Mouse (Mus musculus) forebrain, embryonic 10.5 days (tissue): ENCODE results near the gene Slc32a1. TPM values are rescaled to one million over a fixed set of nuclear protein-coding genes. Genes with fewer than 3 reads are reported as not detected.

Source experiments
- DNase-seq: peaks from one replicate; pipeline ENCODE4 v3.0.0-alpha.2; 2017; ENCODE audit warnings: low spot score; ENCODE audit errors: extremely low spot score
- H3K27ac ChIP-seq: fragments of 300-500 bp; sonication (generic); 2 replicates; pipeline ENCODE4 v1.5.1; 2016; ENCODE audit warnings: mild to moderate bottlenecking
- H3K27me3 ChIP-seq: fragments of 300-500 bp; sonication (generic); 2 replicates; pipeline ENCODE4 v1.6.1; 2016; ENCODE audit warnings: mild to moderate bottlenecking; ENCODE audit not compliant: poor library complexity, severe bottlenecking
- H3K36me3 ChIP-seq: fragments of 300-500 bp; sonication (generic); replicated peaks from 2 replicates; pipeline ENCODE4 v1.6.1; 2016; ENCODE audit warnings: mild to moderate bottlenecking, moderate library complexity
- H3K4me1 ChIP-seq: fragments of 300-500 bp; sonication (generic); 2 replicates; pipeline ENCODE4 v1.6.1; 2016
- H3K4me3 ChIP-seq: fragments of 300-500 bp; sonication (generic); 2 replicates; pipeline ENCODE4 v1.5.1; 2016; ENCODE audit warnings: mild to moderate bottlenecking, moderate library complexity
- H3K9me3 ChIP-seq: fragments of 300-500 bp; sonication (generic); 2 replicates; pipeline ENCODE4 v1.6.1; 2016; ENCODE audit warnings: mild to moderate bottlenecking, moderate library complexity
- WGBS: fragments of 180-500 bp; shearing (Covaris S2); methylation state at CpG from one replicate; pipeline ENCODE4 v1.1.7; 2016; 5-methylcytosine and 5-hydroxymethylcytosine counted together
- polyA plus RNA-seq: library from polyadenylated mRNA; unstranded; fragments of >200 nt; fragmentation: Nextera tagmentation; extraction: Ambion mirVana; gene quantifications from 2 replicates; pipeline ENCODE4 v1.2.1, GENCODE M21; 2016

The Slc32a1 gene
- polyA plus RNA-seq = 0.14 and 0.47 TPM in 2 replicates

- Histone ChIP-seq H3K9me3 (no peaks in the 10 kb centered on the region), H3K36me3 (no peaks in the 10 kb centered on the region), H3K4me3 (peak within 1 kb of the TSS; percentile 42), H3K27me3 (peaks cover 100% of the 10 kb centered on the region), H3K27ac (0 out of 2 replicates have a peak within 1 kb of the TSS, but pooled peaks have one; percentile 48), H3K4me1 (peaks cover 65% of the 10 kb centered on the region)
- peak; percentile 50 for DNase-seq
- under 1% methylated on average over 77 of the region's 77 CpGs for WGBS
Observed at GRCm38 (mm10) chr2:158610488-158611325, at the start of gene Slc32a1. TSS of gene Slc32a1 (plus strand) at chr2:158610767.

DNA sequence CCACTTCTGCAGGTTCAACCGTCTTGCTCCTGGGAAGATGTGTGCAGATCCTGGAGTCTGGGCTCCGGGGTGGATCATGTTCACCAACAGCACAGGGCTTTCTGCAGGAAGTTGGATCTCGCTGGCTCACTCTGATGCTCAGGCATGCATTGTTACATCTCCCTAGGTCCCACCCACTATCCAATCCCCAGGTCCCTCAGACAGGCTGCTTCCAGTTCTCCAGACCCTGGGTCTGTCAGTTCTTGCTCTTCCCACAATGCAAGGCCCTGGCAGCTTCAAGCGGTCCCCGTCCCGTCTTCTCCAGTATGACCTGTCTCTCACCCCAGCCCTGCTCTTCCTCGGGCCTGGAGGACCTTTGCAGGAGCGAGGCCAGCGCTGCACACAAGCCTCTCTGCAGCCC is 49.8 kb upstream of the Slc32a1 start:
- H3K9me3 ChIP-seq = no peaks in the 10 kb centered on the region
- peaks cover 41% of the 10 kb centered on the region for H3K27me3 ChIP-seq
- no peak overlapping the region for H3K4me3 ChIP-seq
- 26% methylated on average over 9 of the region's 9 CpGs for WGBS
- H3K4me1 ChIP-seq = peaks cover 45% of the 10 kb centered on the region
- no peaks in the 10 kb centered on the region for H3K36me3 ChIP-seq
- H3K27ac ChIP-seq = no peak overlapping the region
- no peak for DNase-seq

- H3K27ac ChIP-seq = no peak overlapping the region
- H3K4me1 ChIP-seq = peaks cover 39% of the 10 kb centered on the region
- H3K9me3 ChIP-seq = no peaks in the 10 kb centered on the region
- WGBS = 58% methylated on average over 3 of the region's 3 CpGs
- H3K27me3 ChIP-seq = peaks cover 45% of the 10 kb centered on the region
- no peaks in the 10 kb centered on the region for H3K36me3 ChIP-seq
- no peak overlapping the region for H3K4me3 ChIP-seq
- no peak for DNase-seq
Observed at GRCm38 (mm10) chr2:158561371-158562144, 49.0 kb upstream of the Slc32a1 start.

- H3K4me3 ChIP-seq = no peak overlapping the region
- H3K36me3 ChIP-seq = no peaks in the 10 kb centered on the region
- H3K9me3 ChIP-seq = no peaks in the 10 kb centered on the region
- no peak overlapping the region for H3K27ac ChIP-seq
- DNase-seq = peak; percentile 48
- peaks cover 29% of the 10 kb centered on the region for H3K27me3 ChIP-seq
- 35% methylated on average over 13 of the region's 13 CpGs for WGBS
- H3K4me1 ChIP-seq = 0 out of 2 replicates have a peak, but pooled peaks cover 8% of the 10 kb centered on the region
Observed at GRCm38 (mm10) chr2:158570421-158571081, 40.0 kb upstream of the Slc32a1 start.

GRCm38 (mm10) chr2:158579979-158580378 is 30.6 kb upstream of the Slc32a1 start:
- Histone ChIP-seq H3K27me3 (peaks cover 3% of the 10 kb centered on the region; the same call in 1 of the 2 replicates), H3K9me3 (no peaks in the 10 kb centered on the region), H3K36me3 (no peaks in the 10 kb centered on the region), H3K4me3 (no peak overlapping the region), H3K4me1 (peaks cover 15% of the 10 kb centered on the region), H3K27ac (no peak overlapping the region)
- WGBS = 55% methylated on average over 4 of the region's 4 CpGs
- DNase-seq = no peak

DNA sequence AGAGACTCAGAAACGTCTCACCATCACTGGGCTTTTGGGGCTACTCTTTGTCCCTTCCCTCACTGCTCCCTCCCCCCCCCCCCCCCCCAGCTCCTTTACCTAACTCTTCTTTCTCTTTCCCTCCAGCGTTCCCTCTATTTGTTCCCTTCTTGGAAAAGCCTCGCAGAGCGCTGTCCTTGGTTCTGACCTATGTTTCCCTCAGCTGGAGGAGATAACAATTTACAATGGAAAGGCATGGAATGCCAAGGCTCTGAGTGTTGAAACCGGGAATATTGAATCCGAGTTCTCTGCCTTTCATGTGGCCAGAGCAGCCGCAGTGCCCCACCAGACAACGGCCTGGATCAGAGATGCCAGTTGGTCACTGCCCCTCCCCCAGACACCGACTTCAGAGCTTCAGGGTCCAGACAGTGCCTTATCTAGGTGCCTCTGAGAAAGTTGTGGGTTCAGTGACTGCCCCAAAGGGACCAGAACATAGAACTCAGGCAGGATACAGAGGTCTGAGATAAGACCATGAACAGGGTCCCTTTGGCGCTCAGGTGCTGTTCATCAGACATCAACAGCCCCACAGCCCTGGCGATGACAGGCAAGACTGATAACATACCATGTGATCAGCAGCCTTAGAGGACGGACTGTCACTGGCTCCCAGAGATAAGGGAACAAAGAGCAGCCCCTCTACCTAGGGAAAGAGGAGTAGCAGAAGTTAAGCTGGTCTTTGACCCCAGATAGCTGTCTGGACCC is 25.8 kb upstream of the Slc32a1 start:
- Histone ChIP-seq H3K27ac (no peak overlapping the region), H3K36me3 (no peaks in the 10 kb centered on the region), H3K4me3 (no peak overlapping the region), H3K9me3 (no peaks in the 10 kb centered on the region), H3K4me1 (peaks cover 28% of the 10 kb centered on the region), H3K27me3 (peaks cover 25% of the 10 kb centered on the region)
- DNase-seq = no peak
- 15% methylated on average over 12 of the region's 12 CpGs for WGBS

- no peak overlapping the region for H3K4me3 ChIP-seq
- 35% methylated on average over 8 of the region's 8 CpGs for WGBS
- peak overlapping the region; percentile 63 for H3K27ac ChIP-seq
- DNase-seq = no peak
- H3K36me3 ChIP-seq = no peaks in the 10 kb centered on the region
- peaks cover 32% of the 10 kb centered on the region for H3K27me3 ChIP-seq
- H3K4me1 ChIP-seq = peaks cover 30% of the 10 kb centered on the region
- no peaks in the 10 kb centered on the region for H3K9me3 ChIP-seq
Observed at GRCm38 (mm10) chr2:158588524-158589271, 21.9 kb upstream of the Slc32a1 start.

DNA sequence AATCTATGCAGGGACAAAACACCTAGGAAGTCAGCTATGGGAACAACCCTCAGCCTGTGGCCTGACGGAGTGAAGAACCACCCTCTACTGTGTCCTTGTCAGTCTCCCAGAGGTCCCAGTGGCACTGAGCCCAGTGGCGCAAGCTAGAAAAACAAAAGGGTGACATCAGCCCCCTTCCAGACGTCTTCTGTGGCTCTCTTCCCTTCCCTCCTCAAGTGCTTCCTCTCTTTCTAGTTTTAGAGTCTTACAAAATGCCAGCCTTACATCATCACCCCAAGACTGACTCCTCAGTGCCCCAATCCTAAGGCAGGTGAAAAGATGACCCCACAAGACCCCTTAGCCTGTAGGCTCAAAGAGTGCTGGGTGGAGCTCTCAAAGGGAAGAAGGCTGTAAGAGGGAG is 20.1 kb upstream of the Slc32a1 start:
- WGBS = 62% methylated on average over 3 of the region's 3 CpGs
- Histone ChIP-seq H3K27me3 (peaks cover 38% of the 10 kb centered on the region), H3K9me3 (no peaks in the 10 kb centered on the region), H3K4me3 (no peak overlapping the region), H3K36me3 (no peaks in the 10 kb centered on the region), H3K4me1 (peaks cover 33% of the 10 kb centered on the region), H3K27ac (no peak overlapping the region)
- DNase-seq = no peak

GRCm38 (mm10) chr2:158591286-158591685 is 19.3 kb upstream of the Slc32a1 start:
- peaks cover 39% of the 10 kb centered on the region for H3K4me1 ChIP-seq
- no peak for DNase-seq
- no peaks in the 10 kb centered on the region for H3K36me3 ChIP-seq
- no peak overlapping the region for H3K4me3 ChIP-seq
- no peak overlapping the region for H3K27ac ChIP-seq
- H3K27me3 ChIP-seq = peaks cover 41% of the 10 kb centered on the region
- H3K9me3 ChIP-seq = no peaks in the 10 kb centered on the region
- 58% methylated on average over 5 of the region's 5 CpGs for WGBS

- Histone ChIP-seq H3K27me3 (peaks cover 55% of the 10 kb centered on the region), H3K27ac (no peak overlapping the region), H3K4me1 (peaks cover 35% of the 10 kb centered on the region), H3K36me3 (no peaks in the 10 kb centered on the region), H3K9me3 (no peaks in the 10 kb centered on the region), H3K4me3 (no peak overlapping the region)
- 91% methylated on average over 4 of the region's 4 CpGs for WGBS
- DNase-seq = no peak
Observed at GRCm38 (mm10) chr2:158593371-158593770, 17.2 kb upstream of the Slc32a1 start.

- peaks cover 67% of the 10 kb centered on the region for H3K27me3 ChIP-seq
- WGBS = 0% methylated on average over 12 of the region's 12 CpGs
- DNase-seq = peak; percentile 73
- H3K27ac ChIP-seq = no peak overlapping the region
- peaks cover 23% of the 10 kb centered on the region for H3K4me1 ChIP-seq
- H3K36me3 ChIP-seq = no peaks in the 10 kb centered on the region
- peak overlapping the region; percentile 25; the same call in 1 of the 2 replicates for H3K4me3 ChIP-seq
- H3K9me3 ChIP-seq = no peaks in the 10 kb centered on the region
Observed at GRCm38 (mm10) chr2:158595103-158595502, 15.5 kb upstream of the Slc32a1 start.
